Mouse (Mus musculus) C2C12 (cell line): ENCODE measurements around the gene Pipox. TPM values are rescaled to one million over a fixed set of nuclear protein-coding genes. Genes with fewer than 3 reads are reported as not detected.

Source experiments
- H3K27me3 ChIP-seq: one replicate; pipeline ENCODE4 v1.6.1; 2011; ENCODE audit not compliant: control insufficient read depth, insufficient read depth, insufficient read length
- H3K36me3 ChIP-seq: one replicate; pipeline ENCODE4 v1.6.1; 2011; ENCODE audit not compliant: control insufficient read depth, insufficient read depth
- H3K4me3 ChIP-seq: one replicate; pipeline ENCODE4 v1.5.1; 2011; ENCODE audit warnings: mild to moderate bottlenecking, control low read depth; ENCODE audit not compliant: poor library complexity, insufficient read depth, severe bottlenecking
- H3K79me2 ChIP-seq: one replicate; pipeline ENCODE4 v1.6.1; 2011; ENCODE audit not compliant: control insufficient read depth, insufficient read depth
- H3K79me3 ChIP-seq: one replicate; pipeline ENCODE4 v1.6.1; 2011; ENCODE audit warnings: low read depth, control low read depth
- H3ac ChIP-seq: one replicate; pipeline ENCODE3; 2011; ENCODE audit warnings: low read depth; ENCODE audit not compliant: control insufficient read depth, insufficient read length
- CEBPB ChIP-seq: IDR thresholded peaks from one replicate; pipeline ENCODE4 v1.6.1; 2011; ENCODE audit warnings: low read depth, mild to moderate bottlenecking, control low read depth, moderate library complexity
- CTCF ChIP-seq: IDR thresholded peaks from one replicate; pipeline ENCODE4 v1.5.1; 2011; ENCODE audit not compliant: control insufficient read depth, insufficient read depth, insufficient read length
- FOSL1 ChIP-seq: IDR thresholded peaks from one replicate; pipeline ENCODE4 v1.8.0; 2011; ENCODE audit warnings: mild to moderate bottlenecking, low read length; ENCODE audit not compliant: poor library complexity, insufficient read depth, severe bottlenecking
- MAX ChIP-seq: IDR thresholded peaks from one replicate; pipeline ENCODE4 v1.6.1; 2011; ENCODE audit warnings: mild to moderate bottlenecking, control low read depth
- MYOD1 ChIP-seq: IDR thresholded peaks from one replicate; pipeline ENCODE4 v1.6.1; 2011; ENCODE audit warnings: low read depth; ENCODE audit not compliant: control insufficient read depth, insufficient read length
- MYOG ChIP-seq: IDR thresholded peaks from one replicate; pipeline ENCODE4 v1.6.1; 2011; ENCODE audit not compliant: control insufficient read depth, insufficient read length; ENCODE audit errors: extremely low read depth
- USF1 ChIP-seq: IDR thresholded peaks from one replicate; pipeline ENCODE4 v1.6.1; 2011; ENCODE audit warnings: low read depth, mild to moderate bottlenecking, control low read depth, moderate library complexity
- long read RNA-seq, 2 experiments: library from polyadenylated mRNA; unstranded; transcript quantifications; one replicate each; pipeline ENCODE4 v2.0.0; 2019 to 2020
- polyA plus RNA-seq: library from polyadenylated mRNA; unstranded; fragments of >200 nt; fragmentation: generic; extraction: Trizol; gene quantifications from one replicate; pipeline ENCODE4 v1.2.1, GENCODE M21; 2012; ENCODE audit warnings: missing spikeins

Pipox gene
- polyA plus RNA-seq: not detected
- long read RNA-seq, experiment 1: 0 reads
- long read RNA-seq, experiment 2: 0 reads

GRCm38 (mm10) chr11:77893787-77894718 lies at the start of gene Pipox:
Gene Pipox (minus strand): TSS chr11:77894096.
- Histone ChIP-seq H3K36me3 (no peaks in the 10 kb centered on the region), H3K27me3 (peaks cover 47% of the 10 kb centered on the region), H3ac (no peak within 1 kb of the TSS), H3K79me3 (no peaks in the 10 kb centered on the region), H3K4me3 (no peak within 1 kb of the TSS), H3K79me2 (no peaks in the 10 kb centered on the region)
- TF ChIP-seq FOSL1: no peak

DNA sequence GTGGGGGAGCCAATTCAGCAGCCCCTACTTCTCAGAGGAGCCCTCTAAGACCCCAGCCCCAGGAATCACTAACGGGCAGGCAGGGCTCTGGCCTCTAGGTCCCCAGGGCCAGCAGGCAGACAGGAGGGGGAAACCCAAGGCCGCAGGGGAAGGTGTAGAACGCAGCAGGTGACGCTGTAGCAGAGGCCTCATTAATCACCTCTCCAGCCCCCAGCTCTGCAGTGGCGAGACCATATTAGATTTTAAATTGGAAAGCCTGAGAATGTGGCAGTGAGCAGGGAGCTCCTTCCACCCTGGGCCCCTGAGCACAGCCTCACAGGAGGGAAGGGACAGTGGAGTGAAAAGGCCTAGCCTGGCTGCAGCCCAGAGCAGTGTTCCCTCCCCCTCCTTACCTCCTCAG lies 48.3 kb upstream of the Pipox start:
- no peaks in the 10 kb centered on the region for H3K36me3 ChIP-seq
- TF ChIP-seq MAX (no peak), FOSL1 (no peak), MYOG (no peak), MYOD1 (no peak), USF1 (no peak), CEBPB (no peak)
- H3K27me3 ChIP-seq: peaks cover 81% of the 10 kb centered on the region
- H3K4me3 ChIP-seq: no peak overlapping the region
- H3K79me3 ChIP-seq: no peaks in the 10 kb centered on the region
- H3ac ChIP-seq: no peak overlapping the region
- H3K79me2 ChIP-seq: no peaks in the 10 kb centered on the region

DNA sequence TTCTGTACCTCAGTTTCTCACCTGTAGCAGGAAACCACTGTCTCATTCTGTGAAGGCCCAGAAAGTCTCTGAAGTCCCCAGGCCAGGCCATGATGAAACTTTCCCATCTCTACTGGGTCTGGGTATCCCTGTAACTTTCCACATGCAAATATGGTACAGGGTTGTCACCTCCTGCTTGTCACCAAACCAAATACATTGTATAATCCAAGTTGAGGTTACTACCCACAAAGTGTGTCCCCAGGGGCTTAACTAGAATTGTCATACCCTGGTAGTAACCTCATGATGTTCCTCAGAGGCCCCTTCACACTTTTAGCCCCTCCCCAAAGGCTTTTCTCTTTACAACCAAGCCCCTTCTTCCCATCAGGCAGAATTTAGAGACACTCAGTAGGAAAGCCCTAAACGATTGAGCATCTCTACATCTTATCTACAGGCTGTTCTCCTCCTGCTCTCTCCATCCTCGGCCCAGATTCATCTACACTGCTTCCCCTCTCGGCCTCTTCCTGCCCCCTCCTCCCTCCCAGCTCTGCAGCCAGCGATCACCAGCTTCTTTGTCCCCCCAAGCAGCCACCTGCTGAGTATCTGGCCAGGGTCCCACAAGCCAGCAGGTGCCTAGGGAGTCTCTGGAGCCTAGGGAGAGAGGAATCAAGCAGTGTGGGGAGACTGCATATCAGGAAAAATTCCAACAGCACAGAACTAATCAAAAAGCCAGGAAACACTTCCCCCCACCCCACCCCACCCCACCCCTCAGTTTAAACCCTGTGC lies 43.9 kb upstream of the Pipox start:
- H3K4me3 ChIP-seq: no peak overlapping the region
- peaks cover 83% of the 10 kb centered on the region for H3K27me3 ChIP-seq
- no peak overlapping the region for H3ac ChIP-seq
- no peaks in the 10 kb centered on the region for H3K79me2 ChIP-seq
- no peaks in the 10 kb centered on the region for H3K36me3 ChIP-seq
- TF ChIP-seq MYOD1 (no peak), USF1 (no peak), MAX (no peak), CEBPB (no peak), CTCF (no peak)
- no peaks in the 10 kb centered on the region for H3K79me3 ChIP-seq

GRCm38 (mm10) chr11:77936846-77937245 lies 43.0 kb upstream of the Pipox start:
- Histone ChIP-seq H3ac (no peak overlapping the region), H3K36me3 (no peaks in the 10 kb centered on the region), H3K79me3 (no peaks in the 10 kb centered on the region), H3K79me2 (no peaks in the 10 kb centered on the region), H3K4me3 (no peak overlapping the region), H3K27me3 (peaks cover 83% of the 10 kb centered on the region)
- TF ChIP-seq MYOD1 (no peak), MYOG (no peak), MAX (no peak)

GRCm38 (mm10) chr11:77934568-77935311 lies 40.8 kb upstream of the Pipox start:
- Histone ChIP-seq H3K79me3 (no peaks in the 10 kb centered on the region), H3K36me3 (no peaks in the 10 kb centered on the region), H3ac (no peak overlapping the region), H3K4me3 (no peak overlapping the region), H3K27me3 (peaks cover 76% of the 10 kb centered on the region), H3K79me2 (no peaks in the 10 kb centered on the region)
- TF ChIP-seq FOSL1: no peak
- TF ChIP-seq MYOG: no peak
- TF ChIP-seq CEBPB: no peak

GRCm38 (mm10) chr11:77934111-77934521 lies 40.2 kb upstream of the Pipox start:
- H3K4me3 ChIP-seq: no peak overlapping the region
- no peak for TF ChIP-seq USF1
- no peak for TF ChIP-seq MYOD1
- no peak for TF ChIP-seq FOSL1
- no peak for TF ChIP-seq CEBPB
- TF ChIP-seq CTCF: no peak
- TF ChIP-seq MAX: no peak
- no peak for TF ChIP-seq MYOG
- no peak overlapping the region for H3ac ChIP-seq
- no peaks in the 10 kb centered on the region for H3K79me2 ChIP-seq
- H3K79me3 ChIP-seq: no peaks in the 10 kb centered on the region
- H3K36me3 ChIP-seq: no peaks in the 10 kb centered on the region
- peaks cover 70% of the 10 kb centered on the region for H3K27me3 ChIP-seq
